Mouse (Mus musculus): ENCODE measurements around the gene Ptprf.
A peak's percentile ranks its signal among the peaks of the same experiment; 100 is the strongest.

The Ptprf gene

GRCm38 (mm10) chr4:118291231-118291630, at the start of gene Ptprf:
Gene Ptprf (minus strand): TSS chr4:118291405.
- peak; percentile 85 for DNase-seq (ENCODE audit: low spot score)

GRCm38 (mm10) chr4:118336658-118337057, 45.5 kb upstream of the Ptprf start:
- DNase-seq (ENCODE audit: low spot score): peak; percentile 50

- DNase-seq (ENCODE audit: low spot score): no peak
Measured at GRCm38 (mm10) chr4:118335991-118336390, 44.8 kb upstream of the Ptprf start.

GRCm38 (mm10) chr4:118331777-118332176, 40.6 kb upstream of the Ptprf start:
- DNase-seq (ENCODE audit: low spot score): no peak

GRCm38 (mm10) chr4:118326476-118326875, 35.3 kb upstream of the Ptprf start:
- DNase-seq (ENCODE audit: low spot score): no peak

- DNase-seq (ENCODE audit: low spot score): no peak
Measured at GRCm38 (mm10) chr4:118320636-118321035, 29.4 kb upstream of the Ptprf start.

- no peak for DNase-seq (ENCODE audit: low spot score)
Measured at GRCm38 (mm10) chr4:118319706-118320344, 28.6 kb upstream of the Ptprf start.

- DNase-seq (ENCODE audit: low spot score): no peak
Measured at GRCm38 (mm10) chr4:118316662-118317061, 25.5 kb upstream of the Ptprf start.

- no peak for DNase-seq (ENCODE audit: low spot score)
Measured at GRCm38 (mm10) chr4:118315286-118315685, 24.1 kb upstream of the Ptprf start.

GRCm38 (mm10) chr4:118310461-118310860, 19.3 kb upstream of the Ptprf start:
- DNase-seq (ENCODE audit: low spot score): no peak

GRCm38 (mm10) chr4:118307533-118308263, 16.5 kb upstream of the Ptprf start:
- DNase-seq (ENCODE audit: low spot score): no peak

- DNase-seq (ENCODE audit: low spot score): no peak
Measured at GRCm38 (mm10) chr4:118306113-118306696, 15.0 kb upstream of the Ptprf start.

- DNase-seq (ENCODE audit: low spot score): no peak
Measured at GRCm38 (mm10) chr4:118304984-118305383, 13.8 kb upstream of the Ptprf start.

- no peak for DNase-seq (ENCODE audit: low spot score)
Measured at GRCm38 (mm10) chr4:118297844-118298243, 6.6 kb upstream of the Ptprf start.

- no peak for DNase-seq (ENCODE audit: low spot score)
Measured at GRCm38 (mm10) chr4:118295651-118296561, 4.7 kb upstream of the Ptprf start.

- DNase-seq (ENCODE audit: low spot score): no peak
Measured at GRCm38 (mm10) chr4:118294811-118295210, 3.6 kb upstream of the Ptprf start.

GRCm38 (mm10) chr4:118292741-118293306, 1.6 kb upstream of the Ptprf start:
- DNase-seq (ENCODE audit: low spot score): peak; percentile 79

GRCm38 (mm10) chr4:118290416-118291030, 682 bp downstream of the Ptprf start:
- peak; percentile 62 for DNase-seq (ENCODE audit: low spot score)

GRCm38 (mm10) chr4:118289960-118290415, 1.2 kb downstream of the Ptprf start:
- no peak for DNase-seq (ENCODE audit: low spot score)

- DNase-seq (ENCODE audit: low spot score): no peak
Measured at GRCm38 (mm10) chr4:118289266-118289665, 1.9 kb downstream of the Ptprf start.

GRCm38 (mm10) chr4:118288531-118288930, 2.7 kb downstream of the Ptprf start:
- no peak for DNase-seq (ENCODE audit: low spot score)
